Mouse (Mus musculus) frontal cortex, adult (tissue): Measurements from ENCODE around the gene Adamtsl2.

Experiments
- ATAC-seq: cut with Nextera tagmentation; 2 replicates; pipeline ENCODE4 v1.9.2; 2017; ENCODE audit warnings: mild to moderate bottlenecking, moderate library complexity, mixed read lengths; ENCODE audit not compliant: low TSS enrichment

The Adamtsl2 gene

DNA sequence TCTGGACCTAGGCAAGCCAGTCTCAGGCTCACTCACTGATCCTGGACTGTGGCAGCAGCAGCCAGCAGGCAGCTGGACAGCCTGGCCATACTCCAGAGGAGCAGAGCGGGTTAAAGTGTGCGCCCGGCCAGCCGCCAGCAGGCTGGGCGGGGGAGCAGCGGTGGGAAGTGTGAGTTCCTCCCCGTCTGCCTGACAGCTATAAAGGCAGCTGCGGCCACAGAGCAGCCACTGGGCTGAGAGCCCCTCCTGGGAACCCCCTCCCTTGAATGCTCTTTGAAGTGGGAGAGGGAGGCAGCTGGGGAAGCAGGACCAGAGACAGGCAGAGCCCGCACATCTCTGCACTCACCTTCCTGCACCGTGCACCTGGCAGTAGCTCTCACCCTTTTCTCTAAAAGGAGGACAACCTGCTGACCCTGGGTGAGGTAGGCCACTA lies at the start of gene Adamtsl2:
Gene Adamtsl2 (plus strand): TSS at position 228 of the 433 bp plus-strand sequence.
- ATAC-seq: 0 out of 2 replicates have a peak, but pooled peaks have one; percentile 14

- ATAC-seq: no peak
Observed at GRCm38 (mm10) chr2:27032361-27032760, 46.8 kb upstream of the Adamtsl2 start.

- ATAC-seq: no peak
Observed at GRCm38 (mm10) chr2:27036003-27036402, 43.2 kb upstream of the Adamtsl2 start.

GRCm38 (mm10) chr2:27037008-27037407 lies 42.2 kb upstream of the Adamtsl2 start:
- no peak for ATAC-seq

DNA sequence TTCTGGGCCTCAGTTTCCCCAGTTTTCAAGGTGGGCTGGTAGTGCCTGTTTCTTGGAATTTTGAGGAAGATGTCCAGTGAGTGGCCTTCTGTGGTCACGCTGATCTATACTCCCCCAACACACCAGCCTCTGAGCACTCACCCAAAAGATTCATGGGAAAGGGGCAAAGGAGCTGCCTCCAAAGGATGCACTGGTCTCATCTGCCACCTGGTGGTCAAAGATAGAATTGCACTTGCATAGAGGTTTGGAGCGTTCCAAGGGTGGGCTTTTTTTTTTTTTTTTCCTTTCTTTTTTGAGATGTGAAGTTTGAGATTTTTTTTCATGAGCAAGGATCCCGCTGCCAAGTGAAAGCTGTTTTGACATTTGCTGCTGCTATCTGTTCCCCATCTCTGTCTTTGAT lies 40.6 kb upstream of the Adamtsl2 start:
- 0 out of 2 replicates have a peak, but pooled peaks have one; percentile 38 for ATAC-seq

DNA sequence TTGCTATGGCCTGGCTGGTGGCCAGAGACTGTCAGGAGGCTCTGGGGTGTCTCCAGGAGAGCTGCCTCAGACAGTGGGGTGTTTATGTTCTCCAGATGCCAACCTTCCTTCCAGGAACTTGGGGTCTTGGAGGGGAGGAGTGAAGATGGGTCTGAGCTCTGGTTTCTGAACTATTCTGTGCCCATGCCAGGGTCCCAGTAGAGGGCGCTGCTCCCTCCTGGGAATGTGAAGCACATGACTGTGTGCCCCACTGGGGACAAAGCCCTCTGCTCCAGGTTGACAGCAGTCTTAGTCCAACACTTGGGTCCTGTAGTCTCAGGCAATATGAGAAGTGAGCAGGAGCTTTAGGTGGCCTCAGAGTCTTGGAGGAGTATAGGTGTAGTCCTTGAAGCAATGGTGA lies 39.9 kb upstream of the Adamtsl2 start:
- ATAC-seq: no peak

GRCm38 (mm10) chr2:27042131-27042844 lies 36.9 kb upstream of the Adamtsl2 start:
- ATAC-seq: no peak

- ATAC-seq: peak; percentile 91
Observed at GRCm38 (mm10) chr2:27043461-27043860, 35.7 kb upstream of the Adamtsl2 start.

GRCm38 (mm10) chr2:27044166-27044565 lies 35.0 kb upstream of the Adamtsl2 start:
- ATAC-seq: no peak

GRCm38 (mm10) chr2:27044641-27045040 lies 34.5 kb upstream of the Adamtsl2 start:
- no peak for ATAC-seq

GRCm38 (mm10) chr2:27045979-27046770 lies 33.0 kb upstream of the Adamtsl2 start:
- no peak for ATAC-seq

DNA sequence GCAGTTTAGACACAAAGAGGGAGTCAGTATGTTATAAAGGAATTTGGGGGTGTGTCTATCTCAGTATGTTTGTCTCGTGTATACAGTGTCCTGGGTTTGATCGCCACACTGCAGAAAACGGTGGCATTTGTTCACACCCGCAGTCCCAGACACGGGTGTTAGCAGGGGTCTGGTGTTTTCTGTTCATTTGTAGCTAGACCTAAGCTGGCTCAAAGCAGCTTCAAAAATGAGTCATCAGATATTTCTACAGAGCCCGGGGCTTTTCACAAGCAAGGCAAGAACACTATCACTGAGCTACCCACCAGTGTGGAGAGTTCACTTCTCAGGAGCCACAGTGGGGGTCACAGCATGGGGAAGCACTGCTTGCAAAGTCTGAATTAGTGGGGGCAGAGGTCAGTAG lies 29.8 kb upstream of the Adamtsl2 start:
- no peak for ATAC-seq

DNA sequence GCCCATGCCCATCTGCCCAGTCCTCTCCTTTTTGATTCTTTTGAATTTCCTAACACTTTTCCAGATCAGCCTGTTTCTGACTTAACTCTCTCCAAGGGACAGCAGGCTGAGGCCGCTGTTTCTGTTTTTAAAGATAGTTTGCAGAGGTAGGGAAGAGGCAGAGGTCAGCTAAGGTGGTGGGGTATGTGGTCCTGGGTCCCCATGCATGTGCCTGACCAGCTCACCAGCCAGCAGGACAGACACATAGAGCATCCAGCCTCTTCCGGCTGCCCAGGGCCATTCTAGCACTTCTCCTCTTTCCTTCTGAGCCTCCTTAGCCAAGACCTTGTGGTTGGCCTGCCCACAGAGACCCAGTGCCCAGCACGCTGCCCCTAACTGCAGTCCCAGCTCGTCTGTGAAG lies 20.9 kb upstream of the Adamtsl2 start:
- ATAC-seq: no peak

- no peak for ATAC-seq
Observed at GRCm38 (mm10) chr2:27058751-27059150, 20.4 kb upstream of the Adamtsl2 start.

DNA sequence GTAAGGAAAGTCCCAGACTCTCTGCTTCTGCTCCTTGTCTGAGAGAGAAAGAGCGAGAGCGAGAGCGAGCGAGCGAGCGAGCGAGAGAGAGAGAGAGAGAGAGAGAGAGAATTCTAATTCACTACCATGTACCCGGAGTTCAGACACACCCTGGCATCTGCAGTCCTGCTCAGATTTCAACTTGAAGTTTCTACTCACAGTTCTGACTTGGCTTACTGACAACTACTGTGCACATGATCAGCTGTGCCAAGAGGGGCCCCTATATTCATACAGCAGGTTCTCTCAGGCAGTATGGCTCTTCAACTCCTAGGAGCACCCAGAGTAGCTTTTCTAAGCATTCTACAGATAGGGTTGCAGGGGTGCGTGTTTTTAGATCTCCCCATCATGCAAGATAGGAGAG lies 20.0 kb upstream of the Adamtsl2 start:
- no peak for ATAC-seq

GRCm38 (mm10) chr2:27067124-27067523 lies 12.1 kb upstream of the Adamtsl2 start:
- ATAC-seq: no peak

GRCm38 (mm10) chr2:27067996-27068395 lies 11.2 kb upstream of the Adamtsl2 start:
- ATAC-seq: no peak

GRCm38 (mm10) chr2:27069646-27070045 lies 9.5 kb upstream of the Adamtsl2 start:
- no peak for ATAC-seq

GRCm38 (mm10) chr2:27070247-27070813 lies 8.8 kb upstream of the Adamtsl2 start:
- peak; percentile 56; the same call in 1 of the 2 replicates for ATAC-seq

GRCm38 (mm10) chr2:27071137-27071536 lies 8.0 kb upstream of the Adamtsl2 start:
- peak; percentile 84 for ATAC-seq

GRCm38 (mm10) chr2:27071978-27072377 lies 7.2 kb upstream of the Adamtsl2 start, which contains the start of gene Mymk:
Mymk (minus strand) TSS chr2:27072179.
- no peak for ATAC-seq

DNA sequence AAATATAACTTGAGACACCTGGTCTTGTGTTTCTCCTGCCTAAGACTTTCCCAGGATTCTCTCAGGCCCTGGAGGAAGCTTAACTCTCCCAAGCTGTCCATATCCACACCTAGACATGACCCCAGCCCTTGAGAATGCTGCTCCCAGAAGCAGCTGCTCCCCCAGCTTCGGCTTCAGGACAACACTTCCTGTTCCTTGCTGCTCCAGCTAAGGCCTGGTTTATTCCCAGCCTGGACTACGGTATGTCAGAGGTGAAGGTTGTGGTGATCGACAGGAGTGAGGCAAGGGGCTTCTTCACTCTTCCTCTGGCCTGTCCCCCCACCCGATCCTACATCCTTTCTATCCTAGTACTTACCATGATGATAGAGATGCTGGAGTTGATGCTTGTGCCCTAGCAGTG lies 5.8 kb upstream of the Adamtsl2 start:
- no peak for ATAC-seq

- no peak for ATAC-seq
Observed at GRCm38 (mm10) chr2:27074804-27075203, 4.4 kb upstream of the Adamtsl2 start.
